Mouse (Mus musculus) intestine, postnatal 0 days (tissue): ENCODE measurements at regions not wholly inside any gene's neighbourhood (a gene's known extent, or its start where the extent isn't known, plus 50 kb on each side); places are given as distances from the start of the nearest gene placed in this dataset.

ENCODE experiments used
- ATAC-seq: fragments of 200-750 bp; cut with Nextera tagmentation; 2 replicates; pipeline ENCODE4 v1.8.0; 2017; ENCODE audit warnings: mild to moderate bottlenecking, moderate TSS enrichment, moderate library complexity
- H3K27ac ChIP-seq: fragments of 300-500 bp; sonication (generic); 2 replicates; pipeline ENCODE4 v1.5.1; 2014; ENCODE audit warnings: mild to moderate bottlenecking, low read depth, low read length, moderate library complexity
- H3K27me3 ChIP-seq: fragments of 300-500 bp; sonication (generic); replicated peaks from 2 replicates; pipeline ENCODE4 v1.6.1; 2014; ENCODE audit warnings: low read length, mixed read lengths; ENCODE audit not compliant: control insufficient read depth, insufficient read depth
- H3K36me3 ChIP-seq: fragments of 300-500 bp; sonication (generic); 2 replicates; pipeline ENCODE4 v1.6.1; 2014; ENCODE audit warnings: mild to moderate bottlenecking, moderate library complexity; ENCODE audit not compliant: control insufficient read depth, insufficient read depth
- H3K4me1 ChIP-seq: fragments of 300-500 bp; sonication (generic); replicated peaks from 2 replicates; pipeline ENCODE4 v1.6.1; 2014; ENCODE audit warnings: antibody characterized with exemption, low read length, mixed read lengths; ENCODE audit not compliant: control insufficient read depth, insufficient read depth
- H3K4me2 ChIP-seq: fragments of 300-500 bp; sonication (generic); replicated peaks from 2 replicates; pipeline ENCODE4 v1.6.1; 2014; ENCODE audit warnings: low read depth, mild to moderate bottlenecking, moderate library complexity
- H3K4me3 ChIP-seq: fragments of 300-500 bp; sonication (generic); 2 replicates; pipeline ENCODE4 v1.5.1; 2014; ENCODE audit warnings: low read depth, low read length
- H3K9ac ChIP-seq: fragments of 300-500 bp; sonication (generic); 2 replicates; pipeline ENCODE4 v1.6.1; 2014; ENCODE audit warnings: mild to moderate bottlenecking, low read depth, low read length
- H3K9me3 ChIP-seq: fragments of 300-500 bp; sonication (generic); 2 replicates; pipeline ENCODE4 v1.6.1; 2016; ENCODE audit warnings: mixed run types; ENCODE audit not compliant: control insufficient read depth
- CTCF ChIP-seq: sonication (generic); IDR thresholded peaks from 2 replicates; pipeline ENCODE4 v1.5.1; 2016; ENCODE audit warnings: low read depth, mild to moderate bottlenecking, control low read depth, antibody characterized with exemption, moderate library complexity
- WGBS: fragments of 180-500 bp; shearing (Covaris S2); extraction: QIAGEN DNeasy Blood & Tissue Kit; methylation state at CpG from one replicate; pipeline ENCODE4 v1.1.7; 2014; 5-methylcytosine and 5-hydroxymethylcytosine counted together

DNA sequence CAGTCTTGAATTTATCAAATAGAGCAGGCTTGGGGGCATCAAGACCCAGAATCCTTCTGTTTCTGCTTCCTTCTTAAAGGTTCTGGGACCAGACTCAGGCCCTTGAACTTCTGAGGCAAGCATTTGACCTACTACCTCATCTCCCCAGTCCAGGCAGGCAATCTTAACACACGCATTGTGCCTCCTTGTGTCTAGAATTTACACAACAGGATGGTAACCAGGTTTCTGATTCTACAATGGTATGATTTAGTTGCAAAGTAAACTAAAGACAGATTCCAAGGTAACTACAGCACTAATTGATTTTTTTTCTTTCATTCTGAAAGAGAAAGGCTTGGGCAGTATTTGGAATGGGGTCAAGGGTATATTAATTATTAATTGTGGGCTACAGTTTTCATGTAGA is 115.7 kb upstream of the Tgfbr2 start:
- Histone ChIP-seq H3K4me2 (no peak overlapping the region), H3K4me3 (no peak overlapping the region), H3K27ac (no peak overlapping the region), H3K9ac (no peak overlapping the region), H3K4me1 (no peaks in the 10 kb centered on the region), H3K27me3 (no peaks in the 10 kb centered on the region), H3K9me3 (no peaks in the 10 kb centered on the region), H3K36me3 (no peaks in the 10 kb centered on the region)
- peak; percentile 36 for TF ChIP-seq CTCF
- no peak for ATAC-seq
- WGBS: 78% methylated on average over 1 of the region's 1 CpGs

GRCm38 (mm10) chr9:116285691-116286431 is 110.7 kb upstream of the Tgfbr2 start:
- no peaks in the 10 kb centered on the region for H3K27me3 ChIP-seq
- no peak overlapping the region for H3K27ac ChIP-seq
- WGBS: 81% methylated on average over 11 of the region's 11 CpGs
- no peaks in the 10 kb centered on the region for H3K36me3 ChIP-seq
- H3K9ac ChIP-seq: no peak overlapping the region
- no peak overlapping the region for H3K4me3 ChIP-seq
- peaks cover 8% of the 10 kb centered on the region; the same call in 1 of the 2 replicates for H3K4me1 ChIP-seq
- no peaks in the 10 kb centered on the region for H3K9me3 ChIP-seq
- no peak for ATAC-seq
- no peak overlapping the region for H3K4me2 ChIP-seq
- TF ChIP-seq CTCF: no peak

- Histone ChIP-seq H3K27me3 (no peaks in the 10 kb centered on the region), H3K4me1 (peaks cover 8% of the 10 kb centered on the region; the same call in 1 of the 2 replicates), H3K4me2 (no peak overlapping the region), H3K36me3 (no peaks in the 10 kb centered on the region), H3K9ac (no peak overlapping the region), H3K9me3 (no peaks in the 10 kb centered on the region), H3K27ac (no peak overlapping the region), H3K4me3 (no peak overlapping the region)
- no peak for ATAC-seq
- WGBS: 75% methylated on average over 1 of the region's 1 CpGs
- no peak for TF ChIP-seq CTCF
Observed at GRCm38 (mm10) chr9:116283790-116284526, 108.8 kb upstream of the Tgfbr2 start.

DNA sequence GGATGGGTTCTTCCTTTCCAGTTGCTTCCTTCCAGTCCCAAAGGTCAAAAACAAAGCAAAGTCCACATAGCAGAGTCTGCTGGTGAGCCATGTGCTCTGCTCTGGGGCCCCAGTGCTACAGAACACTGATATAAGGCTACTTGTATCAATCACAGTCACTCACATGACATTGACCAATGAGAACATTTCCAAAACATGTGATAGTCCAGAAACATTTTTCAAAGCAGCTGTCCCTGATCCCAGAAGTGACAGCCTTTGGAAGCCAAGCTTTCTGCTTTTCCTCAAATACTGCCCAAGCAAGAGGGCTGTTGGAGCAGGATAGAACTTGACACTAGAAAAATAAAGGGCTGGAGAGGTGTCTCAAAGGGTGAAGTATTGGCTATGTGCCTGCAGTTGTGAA is 106.5 kb upstream of the Tgfbr2 start:
- Histone ChIP-seq H3K4me2 (no peak overlapping the region), H3K4me1 (peaks cover 8% of the 10 kb centered on the region; the same call in 1 of the 2 replicates), H3K27me3 (no peaks in the 10 kb centered on the region), H3K4me3 (no peak overlapping the region), H3K36me3 (no peaks in the 10 kb centered on the region), H3K27ac (peak overlapping the region; percentile 46; the same call in 1 of the 2 replicates), H3K9ac (no peak overlapping the region), H3K9me3 (no peaks in the 10 kb centered on the region)
- TF ChIP-seq CTCF: no peak
- ATAC-seq: peak; percentile 92

DNA sequence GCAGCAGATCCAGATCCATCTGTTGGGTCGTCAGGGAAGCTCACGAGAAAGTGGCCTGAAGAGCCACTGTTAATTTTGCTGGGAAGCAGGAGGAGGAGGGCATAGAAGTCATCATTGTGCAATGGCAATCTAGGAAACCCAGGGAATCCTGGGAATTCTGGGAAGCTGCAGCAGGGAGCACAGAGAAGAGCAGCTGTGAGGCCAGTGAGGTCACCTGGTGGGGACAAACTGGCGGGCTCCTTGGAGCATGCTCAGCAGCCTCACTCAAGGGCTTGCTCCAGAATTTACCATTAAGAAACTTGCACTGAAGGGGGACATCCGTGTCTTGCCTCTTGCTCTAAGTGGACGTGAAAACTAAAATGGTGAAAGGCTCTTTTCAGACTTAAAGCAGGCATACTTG is 105.0 kb upstream of the Tgfbr2 start:
- 83% methylated on average over 5 of the region's 5 CpGs for WGBS
- no peak for ATAC-seq
- no peak overlapping the region for H3K27ac ChIP-seq

DNA sequence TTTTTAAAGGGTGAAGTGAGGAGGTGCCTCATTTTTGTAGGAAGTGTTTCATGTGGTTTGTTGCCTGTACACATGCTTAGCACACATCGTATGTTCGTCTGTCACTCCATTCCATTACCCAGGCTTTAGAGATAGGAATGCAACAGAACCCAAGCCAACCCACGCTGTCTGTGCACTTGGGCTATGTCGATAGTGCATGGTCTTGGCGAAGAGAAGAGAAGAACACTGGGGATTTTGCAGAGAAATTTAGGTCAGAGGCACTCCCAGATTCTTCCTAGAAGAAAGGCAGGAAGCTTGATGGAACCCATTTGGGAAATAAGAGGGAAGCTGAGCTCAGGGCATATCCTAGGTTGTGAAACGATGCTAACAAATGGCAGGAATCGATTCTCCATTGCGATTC is 103.7 kb upstream of the Tgfbr2 start:
- Histone ChIP-seq H3K9me3 (no peaks in the 10 kb centered on the region), H3K27ac (no peak overlapping the region), H3K9ac (no peak overlapping the region), H3K4me1 (peaks cover 8% of the 10 kb centered on the region; the same call in 1 of the 2 replicates), H3K4me2 (no peak overlapping the region), H3K4me3 (no peak overlapping the region), H3K27me3 (no peaks in the 10 kb centered on the region), H3K36me3 (no peaks in the 10 kb centered on the region)
- no peak for ATAC-seq
- no peak for TF ChIP-seq CTCF
- WGBS: 91% methylated on average over 8 of the region's 8 CpGs

More for the DNA sequence above, 105.0 kb upstream of the Tgfbr2 start:
- Histone ChIP-seq H3K36me3 (no peaks in the 10 kb centered on the region), H3K4me2 (no peak overlapping the region), H3K9ac (no peak overlapping the region), H3K4me3 (no peak overlapping the region), H3K27me3 (no peaks in the 10 kb centered on the region), H3K4me1 (peaks cover 8% of the 10 kb centered on the region; the same call in 1 of the 2 replicates), H3K9me3 (no peaks in the 10 kb centered on the region)
- TF ChIP-seq CTCF: no peak
